Mouse (Mus musculus): ENCODE results near the gene Tmed1.

DNA sequence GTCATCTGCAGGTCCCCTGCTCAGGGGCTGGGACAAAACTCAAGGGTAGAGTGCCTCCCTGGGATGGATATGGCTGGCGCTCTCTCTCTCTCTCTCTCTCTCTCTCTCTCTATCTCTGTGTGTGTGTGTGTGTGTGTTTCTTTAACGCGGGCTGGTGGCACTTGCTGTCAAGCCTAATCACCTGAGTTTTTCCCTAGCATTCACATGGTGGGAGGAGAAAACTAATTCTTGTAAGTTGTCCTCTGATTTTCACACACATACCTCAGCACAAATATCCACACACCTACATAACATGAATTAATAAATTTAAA is 16.5 kb upstream of the Tmed1 start:
- no peak for TF ChIP-seq CTCF (IDR thresholded peaks at IDR 0.05; ENCODE audit: low read depth)
- TF ChIP-seq EP300 (IDR thresholded peaks at IDR 0.05; ENCODE audit: low read depth) = no peak

All from liver, embryonic 14.5 days (tissue).